Mouse (Mus musculus): ENCODE measurements around the gene Epn3.

GRCm38 (mm10) chr11:94455161-94455820 is 44.5 kb downstream of the Epn3 start:
- TF ChIP-seq CTCF (IDR thresholded peaks at IDR 0.05; ENCODE audit: borderline replicate concordance, insufficient read depth, low read length), result no peak
- no peak for TF ChIP-seq POLR2A (IDR thresholded peaks at IDR 0.05; ENCODE audit: low read depth, low read length)

Measured in embryonic fibroblast, embryonic 13.5 days (primary cell).